Mouse (Mus musculus): Measurements from ENCODE around the gene Pgap2. TPM values are rescaled to one million over a fixed set of nuclear protein-coding genes. Genes with fewer than 3 reads are reported as not detected.

The Pgap2 gene
- total and polyA plus RNA-seq, 3 experiments: 21.1 to 91.1 TPM; not detected in 1

- Histone ChIP-seq H3K9ac (ENCODE audit: control insufficient read depth, low read depth, low read length, poor library complexity, severe bottlenecking) (peak overlapping the region; percentile 97), H3K4me3 (ENCODE audit: control insufficient read depth in 1 of 2, insufficient read depth in 1 of 2, low read depth in 2 of 2, low read length in 2 of 2) (peak overlapping the region in 1 of 2 experiments; percentile 5; a peak in 1 of 4 replicates), H3K9me3 (replicated peaks; ENCODE audit: insufficient read depth, low read length) (no peaks in the 10 kb centered on the region), H3K4me1 (ENCODE audit: control insufficient read depth in 1 of 2, insufficient read depth in 2 of 2, low read length in 2 of 2) (peaks cover 38 to 73% of the 10 kb centered on the region in 2 experiments), H3K36me3 (ENCODE audit: control insufficient read depth in 1 of 2, insufficient read depth in 2 of 2, low read length in 2 of 2) (peaks cover 5 to 68% of the 10 kb centered on the region in 2 experiments), H3K27me3 (ENCODE audit: control insufficient read depth in 1 of 2, insufficient read depth in 2 of 2, low read length in 2 of 2) (no peaks in the 10 kb centered on the region), H3K79me2 (ENCODE audit: control insufficient read depth, insufficient read depth, low read length, poor library complexity) (peaks cover 71% of the 10 kb centered on the region), H3K27ac (ENCODE audit: control insufficient read depth, low read depth, low read length) (peak overlapping the region; percentile 99)
- no peak for DNase-seq (ENCODE audit: low read depth, low spot score)
- TF ChIP-seq ZNF384 (IDR thresholded peaks at IDR 0.05; ENCODE audit: low read depth, low read length) (0 out of 2 replicates have a peak, but pooled peaks have one; percentile 11), SIN3A (IDR thresholded peaks at IDR 0.05; ENCODE audit: low read length) (0 out of 2 replicates have a peak, but pooled peaks have one; percentile 22), POLR2A (IDR thresholded peaks at IDR 0.05; ENCODE audit: control insufficient read depth in 1 of 2, insufficient read depth in 1 of 2, low read depth in 1 of 2, low read length in 2 of 2, poor library complexity in 1 of 2) (no peak)
Observed at GRCm38 (mm10) chr7:102244782-102245535, 35.0 kb downstream of the Pgap2 start.

DNA sequence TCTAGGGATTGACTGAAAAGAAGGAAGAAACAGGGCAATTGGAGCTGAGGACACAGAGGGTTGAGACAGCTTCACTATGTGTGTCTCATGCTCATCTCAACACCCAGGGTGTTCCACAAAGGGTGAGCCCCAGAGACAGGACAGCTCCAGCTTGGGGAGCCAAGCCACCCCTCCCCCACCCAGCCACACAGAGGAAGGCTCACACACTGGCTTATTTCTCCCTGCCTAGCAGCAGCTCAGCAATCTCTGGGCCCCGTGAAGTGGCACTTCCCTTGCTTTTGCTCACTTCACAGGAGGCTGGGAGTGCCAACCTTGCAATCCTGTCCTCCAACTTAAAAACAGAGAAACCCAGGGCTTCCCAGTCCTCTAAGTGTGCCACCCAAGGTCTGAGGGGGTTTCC is 35.8 kb downstream of the Pgap2 start:
- Histone ChIP-seq H3K27ac (ENCODE audit: control insufficient read depth, low read depth, low read length) (peak overlapping the region; percentile 99), H3K9ac (ENCODE audit: control insufficient read depth, low read depth, low read length, poor library complexity, severe bottlenecking) (peak overlapping the region; percentile 97), H3K36me3 (ENCODE audit: control insufficient read depth in 1 of 2, insufficient read depth in 2 of 2, low read length in 2 of 2) (peaks cover 2 to 66% of the 10 kb centered on the region in 2 experiments)

GRCm38 (mm10) chr7:102246265-102246664 is 36.3 kb downstream of the Pgap2 start:
- TF ChIP-seq NELFE (IDR thresholded peaks at IDR 0.05; ENCODE audit: low read depth, low read length): no peak
- no peak for TF ChIP-seq POLR2AphosphoS2 (IDR thresholded peaks at IDR 0.05; ENCODE audit: low read length)
- TF ChIP-seq TAL1 (IDR thresholded peaks at IDR 0.05; ENCODE audit: low read length): no peak
- no peak for TF ChIP-seq JUND (IDR thresholded peaks at IDR 0.05; ENCODE audit: low read depth, low read length)
- TF ChIP-seq CHD1 (IDR thresholded peaks at IDR 0.05; ENCODE audit: low read depth, low read length): no peak
- H3K27ac ChIP-seq (ENCODE audit: control insufficient read depth, low read depth, low read length): peak overlapping the region; percentile 99

More for the DNA sequence above, 35.8 kb downstream of the Pgap2 start:
- DNase-seq (ENCODE audit: low read depth, low spot score): peak; percentile 75
- no peaks in the 10 kb centered on the region for H3K27me3 ChIP-seq (ENCODE audit: control insufficient read depth in 1 of 2, insufficient read depth in 2 of 2, low read length in 2 of 2)
- no peaks in the 10 kb centered on the region for H3K9me3 ChIP-seq (replicated peaks; ENCODE audit: insufficient read depth, low read length)
- peaks cover 38 to 73% of the 10 kb centered on the region in 2 experiments for H3K4me1 ChIP-seq (ENCODE audit: control insufficient read depth in 1 of 2, insufficient read depth in 2 of 2, low read length in 2 of 2)
- H3K79me2 ChIP-seq (ENCODE audit: control insufficient read depth, insufficient read depth, low read length, poor library complexity): peaks cover 71% of the 10 kb centered on the region
- TF ChIP-seq ETS1 (IDR thresholded peaks at IDR 0.05; ENCODE audit: low read depth, low read length) (no peak), E2F4 (IDR thresholded peaks at IDR 0.05; ENCODE audit: borderline replicate concordance, low read depth, low read length) (no peak), NRF1 (IDR thresholded peaks at IDR 0.05; ENCODE audit: insufficient read depth, low read depth, low read length, poor library complexity, severe bottlenecking) (no peak), EP300 (IDR thresholded peaks at IDR 0.05; ENCODE audit: low read depth in 1 of 2, low read length in 2 of 2) (peak in 1 of 2 experiments; percentile 41; a peak in 1 of 4 replicates), ZNF384 (IDR thresholded peaks at IDR 0.05; ENCODE audit: low read depth, low read length) (no peak), SIN3A (IDR thresholded peaks at IDR 0.05; ENCODE audit: low read length) (peak; percentile 14; the same call in 1 of the 2 replicates), MAZ (IDR thresholded peaks at IDR 0.05; ENCODE audit: low read depth, low read length) (no peak), CHD2 (IDR thresholded peaks at IDR 0.05; ENCODE audit: low read length) (0 out of 2 replicates have a peak, but pooled peaks have one; percentile 23), CHD1 (IDR thresholded peaks at IDR 0.05; ENCODE audit: low read depth, low read length) (0 out of 2 replicates have a peak, but pooled peaks have one; percentile 59), RCOR1 (IDR thresholded peaks at IDR 0.05; ENCODE audit: low read depth, low read length) (0 out of 2 replicates have a peak, but pooled peaks have one; percentile 23)
- H3K4me3 ChIP-seq (ENCODE audit: control insufficient read depth in 1 of 2, insufficient read depth in 1 of 2, low read depth in 2 of 2, low read length in 2 of 2): 0 out of 4 replicates have a peak overlapping the region, but pooled peaks of 1 of the 2 experiments have one; percentile 1

More at GRCm38 (mm10) chr7:102246265-102246664, 36.3 kb downstream of the Pgap2 start:
- H3K4me3 ChIP-seq (ENCODE audit: control insufficient read depth in 1 of 2, insufficient read depth in 1 of 2, low read depth in 2 of 2, low read length in 2 of 2): peak overlapping the region in 1 of 2 experiments; percentile 83; a peak in 1 of 4 replicates
- H3K79me2 ChIP-seq (ENCODE audit: control insufficient read depth, insufficient read depth, low read length, poor library complexity): peaks cover 69% of the 10 kb centered on the region
- no peaks in the 10 kb centered on the region for H3K27me3 ChIP-seq (ENCODE audit: control insufficient read depth in 1 of 2, insufficient read depth in 2 of 2, low read length in 2 of 2)
- H3K4me1 ChIP-seq (ENCODE audit: control insufficient read depth in 1 of 2, insufficient read depth in 2 of 2, low read length in 2 of 2): peaks cover 38 to 71% of the 10 kb centered on the region in 2 experiments
- DNase-seq (ENCODE audit: low read depth, low spot score): no peak
- H3K9me3 ChIP-seq (replicated peaks; ENCODE audit: insufficient read depth, low read length): no peaks in the 10 kb centered on the region
- peak overlapping the region; percentile 97 for H3K9ac ChIP-seq (ENCODE audit: control insufficient read depth, low read depth, low read length, poor library complexity, severe bottlenecking)
- H3K36me3 ChIP-seq (ENCODE audit: control insufficient read depth in 1 of 2, insufficient read depth in 2 of 2, low read length in 2 of 2): peaks cover 2 to 64% of the 10 kb centered on the region in 2 experiments
